Mouse (Mus musculus) thymus, postnatal 10 days (tissue): ENCODE measurements at regions not wholly inside any gene's neighbourhood (a gene's known extent, or its start where the extent isn't known, plus 50 kb on each side); places are given as distances from the start of the nearest gene placed in this dataset.

ENCODE experiments used
- DNase-seq, 2 experiments: peaks; one replicate each; pipeline ENCODE4 v3.0.0; 2021; ENCODE audit warnings: low spot score in 2 of 2

DNA sequence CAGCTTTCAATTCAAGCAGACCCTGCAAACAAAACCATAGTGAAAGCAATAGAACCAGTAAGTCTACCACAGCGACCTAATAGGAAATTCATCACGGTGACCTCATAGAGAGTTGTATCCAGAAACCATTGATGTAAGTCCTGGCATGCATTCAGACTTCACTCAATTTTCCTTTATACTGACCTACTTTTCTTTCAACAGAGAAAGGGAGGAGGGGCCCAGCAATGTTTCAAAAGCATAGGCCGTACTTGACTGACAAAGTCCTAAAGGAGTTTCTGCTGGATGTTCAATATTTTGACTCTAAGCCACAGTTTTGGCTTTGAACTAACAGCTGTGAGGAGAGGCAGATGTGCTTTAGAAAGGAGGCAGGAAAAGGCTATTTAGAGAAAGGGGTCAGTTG, 88.4 kb downstream of the AI593442 start:
- no peak for DNase-seq

DNA sequence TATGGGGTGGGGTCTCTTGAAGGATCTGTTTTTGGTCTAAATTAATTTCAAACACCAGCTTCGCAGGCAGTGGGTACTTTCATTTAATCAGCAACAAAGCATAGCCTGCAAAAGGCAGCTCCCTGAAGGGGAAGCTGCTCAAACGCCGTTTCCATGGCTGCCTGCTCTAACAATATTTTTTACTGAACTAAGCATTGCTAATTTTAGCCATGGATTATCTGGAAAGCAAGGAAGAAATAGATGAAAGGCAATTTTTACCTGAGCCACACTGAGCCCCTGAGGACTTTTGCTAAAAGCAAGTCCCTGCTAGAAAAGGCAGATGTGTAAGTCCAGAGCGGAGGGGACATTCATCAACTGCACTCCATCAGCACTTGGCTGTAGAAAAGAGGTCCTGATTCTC, 105.5 kb downstream of the AI593442 start:
- no peak for DNase-seq

DNA sequence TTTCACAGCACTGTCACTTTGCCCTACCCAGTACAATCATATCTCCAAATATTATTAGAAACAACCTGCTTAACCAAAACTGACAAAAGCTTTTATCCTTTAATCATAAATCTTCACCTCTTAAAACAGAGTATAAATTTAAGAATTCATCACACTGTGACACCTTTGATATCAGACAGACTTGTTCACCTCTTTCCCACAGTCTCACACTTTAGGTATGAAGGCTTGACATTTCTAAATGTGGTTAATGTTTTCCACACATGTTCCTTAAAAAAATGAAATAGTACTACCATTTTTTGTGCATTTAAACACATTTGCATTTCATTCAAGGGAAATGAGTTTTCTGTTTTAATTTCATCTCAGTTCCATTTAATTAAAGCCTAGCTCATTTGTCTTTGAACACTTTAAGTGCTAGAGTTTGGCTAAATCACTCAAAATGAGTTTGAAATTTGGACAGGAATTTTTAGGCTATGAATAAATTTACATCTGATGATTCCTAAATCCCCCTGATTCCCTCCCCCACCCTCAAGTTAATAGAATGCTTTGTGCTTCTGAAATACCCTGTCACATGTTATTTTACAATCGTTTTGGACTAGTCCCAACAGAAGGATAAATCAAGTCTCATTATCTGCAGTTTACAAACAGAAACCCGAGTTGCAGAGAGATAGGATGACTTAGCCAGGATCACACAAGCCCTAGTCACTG, 127.9 kb downstream of the AI593442 start:
- DNase-seq = no peak

DNA sequence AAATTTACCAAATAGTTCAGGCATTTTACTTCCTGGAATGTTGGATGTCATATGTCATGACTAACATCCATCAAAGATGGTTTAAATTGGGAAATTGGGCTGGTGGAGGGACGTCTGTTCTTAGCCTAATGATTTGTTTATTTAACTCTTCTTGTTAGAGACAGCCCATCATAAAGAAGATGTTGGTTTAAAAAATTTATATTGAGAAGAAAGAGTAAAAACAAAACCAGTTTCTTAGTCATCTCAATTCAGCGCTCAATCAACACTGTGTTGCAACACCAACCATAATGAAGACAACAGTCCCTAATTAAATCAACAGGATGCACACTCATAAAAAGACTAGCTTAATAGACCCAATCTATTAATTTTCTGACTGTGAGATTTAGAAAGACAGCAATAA, 133.5 kb downstream of the AI593442 start:
- DNase-seq = no peak

DNA sequence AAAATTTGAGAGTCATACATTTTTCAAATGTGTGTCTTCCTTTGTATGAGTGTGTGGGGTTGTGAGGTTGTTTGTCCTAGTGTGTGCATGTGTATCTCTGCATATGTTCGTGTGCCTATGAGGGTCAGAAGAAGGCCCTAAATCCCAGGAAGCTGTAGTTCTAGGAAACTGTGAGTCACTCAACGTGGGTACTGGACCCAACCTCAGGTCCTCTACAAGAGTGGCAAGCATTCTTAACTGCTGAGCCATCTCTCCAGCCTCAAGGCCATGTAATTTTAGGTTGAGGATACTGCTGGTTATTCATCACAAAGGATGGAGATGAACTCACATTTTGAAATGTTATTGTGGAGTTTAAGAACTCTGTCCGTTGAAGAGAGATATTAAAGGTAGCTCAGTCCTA, 140.5 kb downstream of the AI593442 start:
- DNase-seq = no peak

DNA sequence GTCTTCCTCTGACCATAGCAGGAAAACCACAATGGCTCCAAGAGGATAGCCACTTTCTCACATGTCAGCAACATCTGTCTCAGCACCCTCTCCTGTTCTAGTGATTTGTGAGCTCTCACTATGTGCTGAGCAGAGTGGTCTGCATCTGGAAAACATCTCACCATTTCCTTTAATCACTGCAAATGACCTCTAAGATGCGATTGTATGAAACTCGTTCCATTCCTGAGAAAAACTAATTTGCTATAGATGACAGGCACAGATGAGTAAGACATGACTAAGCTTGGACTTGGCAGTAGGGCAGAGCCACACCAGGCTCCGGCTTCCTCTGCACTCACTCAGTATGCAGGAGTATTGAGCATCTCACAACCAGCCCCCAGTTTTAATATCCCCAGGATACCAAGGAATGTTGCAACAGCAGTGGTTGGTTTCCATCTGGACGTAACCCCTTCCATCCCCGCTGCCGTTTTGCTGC, 150.1 kb downstream of the AI593442 start:
- DNase-seq = no peak

DNA sequence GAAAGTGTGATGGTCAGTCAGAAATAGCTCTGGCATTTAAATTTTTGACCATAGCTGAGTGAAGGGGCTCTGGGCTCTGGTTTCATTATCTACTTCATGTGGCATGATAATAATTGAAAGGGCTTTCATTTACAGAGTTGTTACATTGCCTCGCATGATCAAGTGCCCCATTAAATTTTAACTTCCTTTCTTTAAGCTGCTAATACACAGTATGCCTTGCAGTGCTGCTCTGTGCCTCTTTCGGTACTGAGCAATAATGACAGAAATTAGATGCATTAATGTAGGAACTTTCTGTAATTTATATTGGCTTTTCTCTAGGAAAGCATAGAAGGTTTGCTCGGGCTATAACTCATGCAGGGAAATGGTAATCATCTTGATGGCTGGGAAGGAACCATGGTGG, 179.1 kb downstream of the AI593442 start:
- DNase-seq = no peak

DNA sequence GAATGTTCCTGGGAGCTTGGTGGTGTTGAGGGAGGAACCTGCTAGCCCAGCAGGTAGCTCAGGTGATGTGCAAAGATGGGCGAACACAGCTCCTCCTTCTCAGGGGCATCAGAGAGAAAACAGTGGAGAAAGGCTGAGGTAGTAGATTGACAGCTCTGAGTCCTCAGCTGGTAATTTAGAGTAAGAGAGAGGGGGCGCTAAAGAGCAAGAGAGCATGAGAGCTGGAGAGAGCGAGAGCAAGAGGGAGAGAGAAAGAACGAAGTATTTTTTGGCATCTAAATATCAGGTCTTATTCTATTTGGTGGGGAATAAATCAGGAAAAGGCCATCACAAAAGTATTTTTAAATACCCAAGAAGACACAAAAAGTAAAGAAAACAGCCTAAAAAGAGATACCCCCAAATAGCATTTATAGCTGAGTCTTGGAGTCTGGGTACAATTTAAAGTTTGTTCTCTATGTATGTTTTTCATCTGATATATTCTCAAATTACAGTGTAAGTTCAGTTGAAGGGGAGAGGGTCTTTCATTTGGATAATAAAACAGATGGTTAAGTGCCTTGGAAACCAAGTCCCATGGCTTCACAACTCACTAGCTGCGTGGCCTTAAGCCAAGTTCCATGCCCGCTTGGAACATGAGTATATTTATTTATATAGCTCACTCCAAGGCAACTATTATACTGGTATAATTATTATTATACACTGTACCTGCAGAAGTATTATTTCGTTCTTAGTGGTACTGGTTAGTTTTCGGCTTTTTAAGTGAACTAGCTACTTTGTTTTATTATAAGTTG, 183.9 kb downstream of the AI593442 start:
- peak in 1 of 2 experiments; percentile 14 for DNase-seq

DNA sequence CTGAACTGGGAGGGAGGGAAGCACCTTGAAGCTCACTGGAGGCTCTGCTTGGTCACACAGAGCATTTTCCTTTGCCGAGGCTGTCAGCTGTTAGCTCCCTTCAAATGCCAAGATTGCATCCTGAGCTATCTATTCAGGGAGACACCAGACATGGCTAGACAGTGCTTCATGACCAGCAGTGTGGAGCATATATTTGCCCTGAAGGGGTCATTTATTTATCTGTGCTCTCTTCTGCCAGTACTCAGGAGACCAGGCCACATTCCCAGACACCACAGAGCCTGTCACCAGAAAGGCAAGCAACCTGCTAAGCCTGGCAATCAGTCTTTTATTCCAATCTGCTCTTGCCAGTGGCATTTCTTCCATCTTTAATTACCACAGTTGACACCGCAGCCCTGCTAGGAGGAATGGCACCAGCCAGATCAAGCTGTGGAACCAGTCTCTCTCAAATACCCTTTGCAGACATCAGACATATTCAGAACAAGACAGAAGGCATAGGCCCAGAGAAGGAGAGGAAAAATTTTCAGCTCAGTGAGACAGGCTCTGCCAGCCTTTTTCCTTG, 186.6 kb downstream of the AI593442 start:
- no peak for DNase-seq

DNA sequence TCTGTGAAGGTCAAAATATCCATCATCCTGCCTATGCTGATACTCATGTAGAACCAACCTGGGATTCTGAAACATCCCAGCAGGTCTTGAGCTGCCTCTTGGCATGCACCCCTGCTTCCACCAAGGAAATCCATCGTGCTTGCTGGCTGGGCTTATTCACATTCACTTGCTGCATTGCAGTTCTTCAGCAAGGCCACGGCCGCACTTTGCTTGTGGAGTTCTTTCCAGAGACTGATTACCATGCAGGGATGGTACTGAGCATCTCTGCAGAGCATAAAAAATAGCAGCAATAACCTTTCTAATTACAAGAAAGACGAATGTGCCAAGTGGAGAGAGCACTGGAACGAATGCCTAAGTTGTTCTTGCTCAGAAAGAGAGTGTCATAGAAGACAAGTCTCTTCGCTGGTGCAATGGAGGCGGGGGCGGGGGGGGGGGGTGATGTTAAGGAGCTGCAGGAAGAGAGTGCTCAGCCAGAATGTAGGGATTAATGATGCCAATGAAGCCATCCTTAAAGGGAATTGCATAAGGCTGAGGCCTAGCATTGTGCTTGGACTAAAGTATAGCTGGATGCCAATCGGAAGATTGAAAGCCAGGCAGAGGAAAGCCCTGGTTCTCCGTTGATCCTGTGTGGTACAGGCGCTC, 205.9 kb downstream of the AI593442 start:
- DNase-seq = no peak

DNA sequence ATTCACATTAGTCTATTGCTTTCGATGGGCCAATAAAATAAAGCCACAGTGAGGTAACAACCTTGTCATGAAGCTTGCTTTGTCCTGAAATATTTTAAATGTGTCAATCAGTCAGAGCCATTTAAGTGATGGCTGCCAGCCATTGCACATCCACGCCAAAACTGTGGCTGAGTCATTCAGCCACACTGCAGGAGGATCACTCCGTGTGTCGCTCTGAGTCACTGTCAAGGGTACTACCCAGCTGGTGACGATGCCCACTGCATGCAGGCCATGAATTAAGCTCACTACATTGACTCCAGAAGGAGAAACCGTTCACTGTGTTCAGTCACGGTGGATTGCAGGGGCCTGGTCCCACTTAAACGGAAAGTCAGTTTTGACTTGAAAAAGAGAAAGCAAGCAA, 206.7 kb downstream of the AI593442 start:
- no peak for DNase-seq

DNA sequence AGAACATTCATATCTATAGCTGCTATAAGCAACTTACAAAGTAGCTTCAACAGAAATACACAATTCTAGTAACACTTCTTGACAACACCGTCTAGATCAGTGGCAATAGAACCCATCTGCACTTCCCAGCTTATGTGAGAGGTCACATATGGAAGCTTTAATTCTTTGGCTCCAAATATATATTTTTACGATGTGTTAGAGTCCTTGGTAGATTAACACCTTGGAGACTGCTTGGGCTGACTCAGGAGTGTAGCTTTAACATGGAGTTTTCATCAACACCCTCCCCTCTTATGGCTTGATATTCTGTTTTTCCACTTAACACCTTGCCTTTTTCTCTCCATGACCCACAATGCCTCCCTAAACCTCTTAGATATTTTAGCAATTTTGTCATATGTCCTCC, 221.1 kb downstream of the AI593442 start:
- DNase-seq = no peak

DNA sequence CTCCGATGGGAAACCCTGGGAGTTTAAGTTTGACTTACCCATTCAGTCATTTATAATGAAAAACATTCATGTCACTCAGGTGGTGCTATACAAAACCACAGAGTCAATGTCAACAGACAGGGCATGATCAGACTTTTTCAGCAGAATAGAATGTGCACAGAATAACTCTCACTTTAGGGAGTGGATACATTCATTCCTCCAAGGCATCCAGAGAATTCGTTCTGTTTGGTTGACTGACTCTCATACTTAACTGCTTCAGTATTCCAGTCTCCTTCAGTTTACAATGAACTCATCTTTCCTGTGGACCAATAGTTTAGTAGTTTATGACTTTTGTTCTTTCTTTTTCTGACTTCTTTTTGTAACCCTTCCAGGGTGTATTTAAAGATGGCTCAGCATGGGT, 225.1 kb downstream of the AI593442 start:
- DNase-seq = no peak

DNA sequence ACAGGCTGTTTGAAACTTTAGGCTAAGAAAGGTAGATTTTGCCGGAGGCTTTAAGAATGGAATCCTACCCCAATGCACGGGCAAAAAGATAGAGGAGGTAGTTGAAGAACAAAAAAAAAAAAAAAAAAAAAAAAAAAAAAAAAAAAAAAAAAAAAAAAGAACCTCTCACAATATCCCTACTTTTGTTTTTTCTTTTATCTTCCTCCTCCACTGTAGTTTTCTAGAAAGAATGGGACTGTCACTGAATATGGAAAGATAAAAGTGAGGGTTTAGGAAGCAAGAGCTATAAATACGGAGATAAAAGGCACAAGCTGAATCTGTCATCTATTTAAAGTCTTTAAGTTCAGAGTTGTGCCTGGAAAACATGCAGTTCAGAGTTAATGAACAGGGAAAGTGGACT, 227.8 kb downstream of the AI593442 start:
- DNase-seq = no peak

DNA sequence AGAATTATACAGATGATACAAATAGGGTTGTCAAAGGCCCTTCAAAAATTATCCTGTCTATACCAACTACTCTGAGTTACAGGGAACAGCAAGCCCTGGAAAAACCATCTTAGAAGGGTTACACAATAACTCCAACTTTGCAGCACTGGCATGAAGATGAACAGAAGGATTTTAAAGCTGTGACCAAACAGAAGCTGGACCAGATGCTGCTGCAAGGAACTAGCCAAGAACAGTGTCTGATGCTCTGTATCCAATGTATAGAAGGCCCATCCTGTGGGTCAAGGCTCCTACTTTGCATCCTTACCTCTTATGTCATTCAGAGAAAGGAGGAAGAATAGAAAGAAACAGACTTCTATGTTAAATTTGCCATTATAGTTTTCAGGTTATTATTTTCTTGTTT, 231.3 kb downstream of the AI593442 start:
- no peak for DNase-seq

DNA sequence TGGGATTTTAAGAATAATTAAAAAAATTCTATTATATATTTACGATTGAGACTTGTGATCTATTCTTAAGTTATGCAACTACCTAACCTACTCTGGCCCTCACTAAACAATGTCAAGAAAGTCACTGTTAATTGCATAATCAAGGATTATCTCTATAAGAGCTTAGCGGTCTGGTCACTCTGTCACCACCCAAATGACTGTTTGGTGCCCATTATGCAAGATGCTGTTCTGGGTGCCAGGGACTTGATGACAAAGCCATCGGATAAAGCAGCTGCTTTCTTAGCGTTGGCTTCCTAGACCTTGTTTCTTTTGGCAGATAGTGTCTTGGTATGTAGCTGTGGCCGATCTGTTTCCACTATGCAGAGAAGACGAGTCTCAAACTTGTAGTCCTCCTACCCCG, 236.4 kb downstream of the AI593442 start:
- DNase-seq = no peak

DNA sequence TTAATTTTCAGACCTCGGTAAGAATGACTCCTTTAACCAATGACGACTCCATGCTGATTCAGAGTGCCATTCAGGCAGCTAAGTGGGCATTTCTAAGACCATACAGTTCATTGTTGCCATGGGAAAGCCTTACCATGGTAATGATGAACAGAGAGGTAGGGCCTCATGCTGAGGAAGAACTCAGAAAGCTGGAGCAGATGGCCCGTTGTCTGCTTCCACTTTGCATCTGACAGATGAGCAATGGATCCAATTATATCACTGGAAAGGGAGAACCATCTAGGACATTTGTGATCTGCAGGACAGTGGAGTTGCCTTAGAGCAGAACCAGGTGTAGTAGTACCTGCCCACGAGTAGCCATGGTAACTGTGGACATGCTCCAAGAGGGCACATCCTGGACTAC, 245.4 kb downstream of the AI593442 start:
- DNase-seq = no peak

DNA sequence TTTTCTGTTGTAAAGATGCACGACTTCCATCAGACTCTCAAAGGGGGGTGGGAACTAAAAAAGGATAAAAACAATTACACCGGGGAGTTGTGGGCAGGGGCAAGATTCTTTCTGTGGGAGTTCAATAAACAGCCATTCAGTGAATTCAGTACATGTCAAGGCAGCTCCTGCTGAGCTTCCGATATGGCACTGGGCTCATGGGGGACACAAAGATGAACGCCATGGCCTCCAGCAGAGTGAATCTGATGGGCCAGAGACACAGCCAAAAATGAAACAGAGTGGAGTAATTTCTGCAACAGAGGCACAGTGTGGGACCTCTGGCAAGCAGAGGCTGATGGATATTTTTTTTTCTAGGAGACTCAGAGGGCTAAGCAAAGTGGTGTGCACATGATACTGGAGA, 254.2 kb downstream of the AI593442 start:
- DNase-seq = no peak

DNA sequence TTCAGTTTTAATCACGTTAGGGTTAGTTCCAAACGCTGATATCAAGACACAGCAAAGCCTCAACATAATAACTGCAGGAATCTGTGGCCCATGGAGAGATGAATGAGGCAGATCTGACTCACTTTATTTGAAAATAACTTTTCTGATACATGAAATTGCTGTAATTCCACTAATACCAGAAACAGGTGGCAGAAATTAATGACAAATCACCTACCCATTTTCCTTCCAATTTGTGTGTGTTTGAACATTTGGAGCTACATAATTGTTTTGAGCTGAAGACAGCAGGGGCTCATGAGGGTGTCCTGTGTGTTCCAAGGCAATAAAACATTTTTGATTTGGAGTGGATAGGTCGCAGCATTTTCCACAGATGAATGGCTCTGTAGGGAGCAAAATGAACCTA, 254.2 kb upstream of the Zc3h12c start:
- DNase-seq = no peak

DNA sequence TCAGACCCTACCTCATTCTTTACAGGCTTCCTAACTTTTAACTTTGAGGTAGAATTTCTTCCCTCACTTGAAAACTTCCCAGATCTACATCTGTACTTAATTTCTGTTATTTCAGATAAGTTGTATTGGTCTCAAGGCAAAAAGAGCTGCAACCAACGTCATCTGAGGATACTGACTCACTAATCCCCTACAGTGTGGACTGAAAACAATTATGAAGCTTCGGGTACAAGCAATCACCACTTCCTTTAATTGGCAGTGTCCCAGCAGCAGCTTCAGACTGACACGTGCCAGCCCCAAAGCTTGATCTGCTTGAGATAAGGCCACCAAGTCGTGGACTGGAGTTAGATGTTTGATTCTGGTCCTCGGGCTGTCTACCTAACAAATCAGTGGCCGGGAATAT, 247.3 kb upstream of the Zc3h12c start:
- DNase-seq = no peak

DNA sequence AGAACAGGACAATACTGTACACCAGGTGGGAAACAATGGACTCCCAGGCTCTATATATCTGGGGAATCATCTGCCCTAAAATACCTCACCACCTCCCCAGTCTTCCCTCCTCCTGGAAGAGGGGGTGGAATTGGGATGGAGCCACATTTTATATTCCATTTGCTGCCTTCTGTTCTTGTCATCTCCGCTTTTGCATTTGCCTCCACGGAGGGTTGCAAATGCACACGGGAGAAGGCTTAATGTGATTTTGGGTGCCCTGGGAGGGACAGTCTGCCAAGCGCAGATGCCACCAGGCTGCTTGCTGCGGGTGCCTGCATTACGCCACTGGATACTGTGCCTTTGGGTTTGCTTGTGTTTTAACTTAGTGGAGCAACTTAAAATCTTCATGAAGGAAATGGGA, 239.5 kb upstream of the Zc3h12c start:
- no peak for DNase-seq

DNA sequence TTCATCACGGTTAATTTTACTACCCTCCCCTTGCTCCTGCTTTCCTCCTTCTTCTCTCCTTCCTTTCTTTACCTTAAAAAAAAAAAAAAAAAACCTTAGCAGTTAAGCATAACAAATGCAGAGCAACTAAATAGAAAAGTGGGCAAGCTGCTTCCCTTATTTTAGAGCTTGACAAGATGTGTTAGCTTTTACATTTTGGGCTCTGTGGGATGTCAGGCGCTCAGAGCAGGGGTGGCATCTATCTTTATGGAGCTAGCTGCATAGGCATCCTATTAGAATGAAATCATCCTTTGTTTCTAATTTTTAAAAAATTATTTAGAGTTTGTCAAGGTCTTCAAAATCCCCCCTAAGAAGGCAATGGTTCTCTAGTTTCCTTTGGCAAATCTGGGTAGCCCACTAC, 234.1 kb upstream of the Zc3h12c start:
- DNase-seq = no peak

DNA sequence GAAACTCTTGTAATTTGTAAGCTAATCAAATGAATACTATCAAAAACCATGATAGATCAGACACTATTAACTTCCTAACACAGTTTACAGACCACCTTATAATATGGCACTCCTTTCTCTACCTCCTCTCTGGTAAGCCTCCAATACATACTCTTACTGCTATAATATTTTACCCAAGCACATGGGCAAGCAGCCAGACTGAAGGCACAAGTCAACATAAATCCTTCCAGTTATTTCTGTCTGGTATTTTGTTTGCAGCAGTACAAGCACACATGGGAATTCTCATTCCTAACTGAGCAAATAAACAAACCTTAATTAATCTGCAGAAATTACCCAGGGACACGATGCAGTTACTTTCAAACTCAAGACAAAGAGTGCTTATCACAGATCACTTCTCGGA, 210.7 kb upstream of the Zc3h12c start:
- DNase-seq = no peak
